Mouse (Mus musculus) left cerebral cortex, adult 2 months (tissue): Measurements from ENCODE around the gene Pdzrn3. TPM values are rescaled to one million over a fixed set of nuclear protein-coding genes. Genes with fewer than 3 reads are reported as not detected.

Experiments used
- DNase-seq, 2 experiments: peaks; one replicate each; pipeline ENCODE4 v3.0.0; 2021 to 2022; ENCODE audit warnings: low spot score in 2 of 2, mixed read lengths in 1 of 2; ENCODE audit errors: extremely low spot score in 1 of 2
- H3K27ac ChIP-seq: fragments of 200-600 bp; 2 replicates; pipeline ENCODE4 v1.8.1; 2022
- H3K4me3 ChIP-seq: fragments of 200-600 bp; 2 replicates; pipeline ENCODE4 v1.8.1; 2022
- CTCF ChIP-seq: fragments of 200-600 bp; IDR thresholded peaks from 2 replicates; pipeline ENCODE4 v1.8.1; 2022; ENCODE audit warnings: antibody characterized with exemption, mild to moderate bottlenecking, moderate library complexity
- intact Hi-C: fragments of 180-260 bp; cut with DNase I; formaldehyde crosslinking; loops from one replicate; pipeline ENCODE4 v1.15.1; 2025
- long read RNA-seq, 2 experiments: library from polyadenylated mRNA; stranded (forward); transcript quantifications; one replicate each; pipeline ENCODE4 v2.0.0; 2021; ENCODE audit warnings: borderline mapping rate in 2 of 2
- total RNA-seq, 2 experiments: library from RNA; stranded (reverse); gene quantifications; 2 replicates each; pipeline ENCODE4 v1.2.3; 2021

Pdzrn3 gene
- 10 to 100 TPM; 47.9 to 50.8 TPM for total RNA-seq
- long read RNA-seq, experiment 1, full-length matches to known transcripts, result 40 of 82 reads
- long read RNA-seq, experiment 1, partial matches to known transcripts, result 7 of 82 reads
- long read RNA-seq, experiment 1, other reads (novel, unspliced or antisense), result 35 of 82 reads
- long read RNA-seq, experiment 2, full-length matches to known transcripts, result 28 of 48 reads
- long read RNA-seq, experiment 2, partial matches to known transcripts, result 7 of 48 reads
- long read RNA-seq, experiment 2, other reads (novel, unspliced or antisense), result 13 of 48 reads

DNA sequence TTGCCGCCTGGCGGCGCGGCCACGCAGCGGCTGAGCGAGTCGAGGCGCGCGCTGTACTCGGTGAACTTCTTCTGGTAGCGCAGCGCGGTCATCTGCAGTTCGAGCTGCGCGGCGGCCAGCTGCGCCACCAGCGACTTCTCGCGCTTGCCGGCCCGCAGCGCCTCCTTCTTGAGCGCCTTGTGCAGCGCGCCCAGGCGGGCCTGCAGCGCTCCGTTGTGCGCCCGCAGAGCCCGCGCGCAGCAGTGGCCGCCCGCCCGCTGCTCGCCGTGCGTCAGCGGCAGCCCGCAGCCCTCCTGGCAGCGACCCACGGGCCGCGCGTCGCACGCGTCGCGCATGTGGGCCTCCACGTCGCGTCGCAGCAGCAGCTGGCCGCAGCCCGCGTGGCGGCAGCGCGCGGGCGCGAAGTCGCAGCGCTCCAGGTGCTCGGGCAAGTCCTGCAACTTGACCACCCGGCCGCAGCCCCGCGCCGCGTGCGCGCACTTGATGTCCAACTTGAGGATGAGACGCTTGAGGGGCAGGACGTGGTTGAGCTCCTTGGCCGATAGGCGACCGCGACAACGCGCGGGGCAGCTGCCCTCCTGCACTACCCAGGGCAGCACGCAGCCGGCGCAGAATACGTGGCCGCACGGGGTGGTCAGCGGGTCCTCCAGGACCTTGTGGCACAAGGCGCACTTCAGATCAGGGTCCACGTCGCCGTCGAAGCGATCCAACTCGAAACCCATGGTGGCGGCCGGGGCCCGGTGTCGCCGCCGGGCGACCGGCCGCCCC lies at the start of gene Pdzrn3:
TSS of gene Pdzrn3 (minus strand) at position 731 of the 768 bp plus-strand sequence.
- Histone ChIP-seq H3K27ac (peak within 1 kb of the TSS; percentile 89), H3K4me3 (peak within 1 kb of the TSS; percentile 54)
- peak; percentile 53 for TF ChIP-seq CTCF
- intact Hi-C loops, result loop anchor here (5.0 to 10.0 kb wide), 3 partner anchors 103 to 230 kb away; no protein-coding TSS in a partner anchor
- DNase-seq, result peak; percentile 65 to 72

DNA sequence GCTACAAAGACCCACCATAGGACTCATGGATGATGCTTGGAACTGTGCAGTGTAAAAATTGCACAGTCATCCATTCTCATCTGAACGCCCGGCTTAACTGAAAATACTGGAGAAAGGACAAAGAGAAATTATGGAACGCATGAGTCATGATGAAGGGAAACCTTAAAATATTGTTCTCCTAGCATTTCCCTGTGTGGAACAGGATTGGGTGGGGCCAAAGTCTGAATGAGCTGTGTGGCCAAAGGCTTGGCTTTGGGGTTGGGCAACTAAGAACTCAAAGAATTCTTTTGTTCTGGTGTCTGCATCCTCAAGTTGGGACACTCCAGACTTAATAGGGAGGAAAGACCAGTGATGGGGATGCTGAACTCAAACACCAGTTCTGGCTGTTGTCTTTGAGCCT lies 49.6 kb upstream of the Pdzrn3 start:
- DNase-seq, result no peak
- intact Hi-C loops, result loop anchor here (2.0 to 5.0 kb wide), 3 partner anchors 40 to 95 kb away; no protein-coding TSS in a partner anchor
- Histone ChIP-seq H3K27ac (peak overlapping the region; percentile 73), H3K4me3 (no peak overlapping the region)
- no peak for TF ChIP-seq CTCF

DNA sequence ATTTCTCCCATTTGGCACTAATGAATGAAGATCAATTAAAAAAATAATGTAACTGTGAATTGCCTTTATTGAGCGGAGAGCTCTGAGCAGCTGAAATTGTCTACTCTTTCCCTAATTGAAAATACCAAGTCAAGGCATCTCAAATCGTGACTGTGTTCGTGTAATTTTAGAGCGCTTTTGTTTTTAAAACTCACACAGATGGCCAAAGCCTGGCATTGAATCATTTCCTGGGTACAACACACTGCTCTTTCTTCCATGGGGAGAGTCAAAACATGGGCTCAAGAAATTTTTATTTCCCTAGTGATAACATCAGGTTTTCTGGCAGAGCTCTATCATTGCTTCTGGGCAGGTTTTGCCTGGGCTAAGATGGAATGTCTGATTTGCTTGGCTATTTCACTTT lies 48.6 kb upstream of the Pdzrn3 start:
- intact Hi-C loops, result loop anchor here (1.0 to 5.0 kb wide), 4 partner anchors 40 to 96 kb away; no protein-coding TSS in a partner anchor
- Histone ChIP-seq H3K27ac (peak overlapping the region; percentile 73), H3K4me3 (no peak overlapping the region)
- no peak for TF ChIP-seq CTCF
- DNase-seq, result no peak

DNA sequence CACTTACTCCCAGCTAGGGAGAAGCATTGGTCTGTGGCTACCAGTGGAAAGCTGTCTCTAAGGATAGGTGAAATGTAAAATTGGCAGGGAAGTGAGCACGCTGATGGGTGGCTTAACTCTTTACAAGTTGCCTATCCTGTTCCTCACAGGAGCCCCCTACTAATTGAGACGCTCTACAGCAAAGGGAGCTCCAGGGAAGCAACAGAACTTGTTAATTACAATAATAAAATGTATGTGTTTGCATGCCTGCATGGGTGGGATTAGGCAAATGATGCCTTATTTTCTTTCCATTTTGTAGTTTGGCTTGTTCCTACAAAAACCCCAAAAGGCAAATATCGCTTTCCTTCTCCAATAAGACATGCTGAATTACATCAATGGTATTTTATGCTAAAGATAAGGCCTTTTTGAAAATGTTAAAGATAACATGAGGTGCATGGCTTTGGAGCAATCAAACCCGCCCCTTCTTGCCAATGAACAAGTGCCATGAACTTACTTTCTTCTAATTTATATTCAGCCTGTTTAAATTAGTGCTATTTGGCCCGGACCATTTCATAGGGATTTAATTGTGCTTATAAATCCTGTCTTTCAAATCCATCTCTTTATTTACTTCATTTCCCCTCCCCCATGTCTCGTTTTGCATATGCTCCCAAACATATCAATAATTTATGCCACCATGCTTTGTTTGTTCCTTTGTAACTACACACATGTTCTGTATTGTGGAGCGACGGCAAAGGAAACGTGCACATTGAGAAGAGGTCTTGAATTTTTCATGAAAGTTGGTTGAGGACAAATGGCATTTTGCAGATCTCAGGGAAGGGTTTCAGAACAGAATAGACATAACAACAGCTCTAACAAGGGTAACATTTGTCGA lies 44.6 kb upstream of the Pdzrn3 start:
- Histone ChIP-seq H3K27ac (no peak overlapping the region), H3K4me3 (no peak overlapping the region)
- TF ChIP-seq CTCF, result no peak
- DNase-seq, result no peak
- intact Hi-C loops, result no loop called here

DNA sequence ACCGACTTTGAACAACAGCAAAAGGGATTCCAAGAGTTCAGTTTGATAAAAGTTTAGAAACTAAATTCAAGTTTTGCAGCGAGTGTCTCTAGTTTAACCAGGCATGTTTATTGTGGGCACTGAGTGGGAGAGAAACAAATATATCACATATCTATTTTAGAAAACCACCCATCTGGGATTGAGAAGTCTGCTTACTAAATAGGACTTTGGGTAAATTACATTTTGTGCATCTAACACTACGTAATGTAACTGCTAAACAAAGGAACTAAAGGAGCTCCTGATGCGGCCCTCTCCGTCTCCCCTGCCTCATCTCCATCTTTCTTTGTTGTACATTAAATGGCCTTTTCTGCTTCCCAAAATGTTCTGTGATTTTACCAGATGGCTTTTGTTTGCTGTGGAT lies 40.5 kb upstream of the Pdzrn3 start:
- intact Hi-C loops, result no loop called here
- no peak for DNase-seq
- H3K27ac ChIP-seq, result peak overlapping the region; percentile 67; the same call in 1 of the 2 replicates

DNA sequence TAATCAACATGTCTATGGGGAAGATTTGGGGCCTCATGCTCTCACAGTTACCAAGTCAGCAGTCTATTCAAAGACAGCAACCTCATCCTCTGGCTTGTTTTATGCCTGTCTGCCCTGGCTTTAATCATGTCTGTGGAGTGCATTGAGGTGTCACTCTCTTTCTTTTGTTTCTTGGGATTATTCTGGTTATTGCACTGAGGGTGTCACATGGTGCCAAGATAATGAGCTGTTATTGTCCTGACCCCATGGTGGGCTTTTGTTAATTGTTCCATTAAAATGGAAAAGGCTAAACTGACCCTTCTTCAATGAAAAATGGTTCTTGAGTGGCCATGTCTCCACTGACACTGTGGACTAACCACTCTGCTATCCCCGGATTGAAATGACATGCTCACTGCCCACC lies 34.0 kb upstream of the Pdzrn3 start:
- intact Hi-C loops, result no loop called here

More for the DNA sequence above, 40.5 kb upstream of the Pdzrn3 start:
- H3K4me3 ChIP-seq, result no peak overlapping the region
- no peak for TF ChIP-seq CTCF

DNA sequence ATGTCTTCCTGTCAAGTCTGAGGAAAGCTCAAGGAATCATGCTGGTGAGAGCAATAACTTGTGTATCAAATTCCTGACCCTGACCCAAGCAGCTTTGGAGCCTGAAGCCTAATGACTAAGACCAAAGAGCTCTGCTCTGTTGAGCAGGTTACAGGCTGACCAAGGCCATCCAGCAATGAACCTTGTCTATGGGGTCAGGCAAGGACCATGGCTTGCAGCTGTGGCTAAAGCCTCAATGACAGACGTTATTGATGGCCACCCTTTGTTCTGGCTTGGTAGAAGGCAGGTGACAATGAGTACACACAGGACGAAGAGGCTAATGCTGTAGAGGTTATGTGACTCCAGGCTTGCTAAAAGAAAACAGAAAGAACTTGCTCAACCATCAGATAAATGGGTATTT lies 33.4 kb upstream of the Pdzrn3 start:
- Histone ChIP-seq H3K4me3 (no peak overlapping the region), H3K27ac (no peak overlapping the region)
- DNase-seq, result no peak
- no peak for TF ChIP-seq CTCF
- intact Hi-C loops, result no loop called here

More for the DNA sequence above, 34.0 kb upstream of the Pdzrn3 start:
- no peak for TF ChIP-seq CTCF
- H3K27ac ChIP-seq, result no peak overlapping the region
- no peak for DNase-seq
- H3K4me3 ChIP-seq, result no peak overlapping the region

DNA sequence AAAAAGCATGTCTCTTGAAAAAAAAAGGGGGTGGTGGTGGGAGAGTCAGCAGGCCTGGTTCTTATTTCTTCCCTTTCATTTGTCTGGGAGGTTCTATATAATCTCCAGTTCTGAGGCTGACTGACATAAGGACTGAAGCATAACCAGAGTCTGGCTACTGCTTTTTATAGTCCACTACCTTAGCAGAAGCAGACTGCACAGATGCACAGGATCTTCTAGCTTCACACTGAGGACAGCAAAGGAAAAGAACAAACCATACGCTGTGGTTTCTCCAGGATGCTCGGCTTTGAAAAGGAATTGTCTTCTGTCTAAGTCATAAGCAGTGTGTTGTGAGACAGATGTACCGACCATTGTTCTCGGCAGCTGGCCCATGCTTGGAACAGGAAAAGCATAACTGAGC lies 19.0 kb upstream of the Pdzrn3 start:
- no peak for TF ChIP-seq CTCF
- H3K27ac ChIP-seq, result peak overlapping the region; percentile 70
- intact Hi-C loops, result loop anchor here (2.0 kb wide), 1 partner anchor 42 kb away; no protein-coding TSS in a partner anchor
- DNase-seq, result no peak
- H3K4me3 ChIP-seq, result no peak overlapping the region

DNA sequence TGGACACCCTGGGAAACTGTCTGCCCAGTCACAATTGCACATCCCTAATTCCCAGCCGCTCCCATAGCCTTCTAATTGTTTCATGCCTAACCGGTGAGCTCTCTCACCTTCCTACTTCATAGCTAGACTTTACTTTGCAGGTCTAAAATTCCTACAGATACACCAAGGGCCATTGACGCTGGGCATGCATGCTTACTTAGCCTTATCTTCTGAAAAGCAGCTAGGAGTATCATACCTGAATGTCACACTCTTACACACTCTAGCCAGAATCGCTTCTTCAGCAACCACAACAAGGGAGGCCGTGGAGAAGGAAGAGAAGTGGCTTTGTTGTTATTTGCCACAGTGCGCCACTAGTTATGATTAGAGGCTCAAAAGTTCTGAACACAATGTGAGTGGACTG lies 18.2 kb upstream of the Pdzrn3 start:
- H3K4me3 ChIP-seq, result no peak overlapping the region
- TF ChIP-seq CTCF, result no peak
- intact Hi-C loops, result loop anchor here (2.0 kb wide), 1 partner anchor 41 kb away; no protein-coding TSS in a partner anchor
- H3K27ac ChIP-seq, result peak overlapping the region; percentile 22
- DNase-seq, result no peak

DNA sequence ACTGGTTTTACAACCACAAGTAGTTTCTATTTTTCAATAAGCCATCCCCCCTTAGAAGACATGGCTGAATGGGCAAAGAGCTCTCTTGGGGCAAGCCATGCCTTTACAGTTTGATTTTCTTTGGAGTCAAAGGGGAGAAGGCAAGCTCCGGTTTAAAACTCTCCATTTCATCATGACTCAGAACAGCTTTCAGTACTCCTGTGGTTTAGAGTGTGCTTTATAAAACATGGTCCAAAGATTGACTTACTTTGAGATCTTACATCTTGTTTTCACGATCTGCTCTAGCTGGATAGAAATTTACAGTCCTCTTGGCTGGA lies 15.1 kb upstream of the Pdzrn3 start:
- no peak overlapping the region for H3K4me3 ChIP-seq
- intact Hi-C loops, result no loop called here
- no peak overlapping the region for H3K27ac ChIP-seq
- no peak for DNase-seq
- TF ChIP-seq CTCF, result no peak

DNA sequence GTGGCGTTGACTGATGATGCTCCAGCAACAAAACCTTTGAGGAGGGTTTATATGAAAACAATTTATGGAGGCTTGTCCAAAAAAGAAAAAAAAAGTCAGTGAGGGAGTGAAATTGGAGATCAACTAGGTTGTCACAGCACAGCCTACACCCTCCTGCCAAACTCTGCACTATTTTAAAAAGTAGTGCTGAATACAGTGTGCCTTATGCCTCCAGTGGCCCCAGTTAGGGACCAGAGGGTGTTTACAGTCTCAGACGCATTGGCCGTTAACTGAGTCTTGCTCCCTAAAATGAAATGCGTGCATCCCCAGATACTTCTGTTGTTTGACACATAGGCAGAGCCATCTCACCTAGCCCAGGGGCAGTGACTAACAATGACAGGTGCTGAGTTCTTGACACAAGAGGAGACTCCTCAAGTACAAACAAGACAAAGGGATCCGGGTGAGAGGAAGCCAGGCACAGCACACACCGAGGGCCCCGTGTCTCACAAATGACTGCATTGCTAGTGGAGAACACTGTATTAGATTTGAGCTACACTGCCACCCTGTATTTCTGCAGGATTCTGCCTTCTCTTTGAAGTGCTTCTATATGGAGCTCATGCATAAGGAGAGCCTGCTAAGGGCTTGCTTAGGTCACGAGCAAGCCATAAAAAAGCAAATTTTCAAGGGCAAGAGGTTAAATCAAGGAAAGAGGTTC lies 14.6 kb upstream of the Pdzrn3 start:
- Histone ChIP-seq H3K27ac (no peak overlapping the region), H3K4me3 (no peak overlapping the region)
- TF ChIP-seq CTCF, result no peak
- DNase-seq, result no peak
- intact Hi-C loops, result no loop called here
